Mouse (Mus musculus) embryonic facial prominence, embryonic 11.5 days (tissue): ENCODE measurements around the gene Nxnl2. TPM values are rescaled to one million over a fixed set of nuclear protein-coding genes. Genes with fewer than 3 reads are reported as not detected.
A peak's percentile ranks its signal among the peaks of the same experiment; 100 is the strongest.

Experiments used
- ATAC-seq: fragments of 200-750 bp; cut with Nextera tagmentation; replicated peaks from 2 replicates; pipeline ENCODE4 v1.8.0; 2017; ENCODE audit warnings: low read depth; ENCODE audit not compliant: insufficient number of reproducible peaks, low FRiP score, low TSS enrichment
- DNase-seq: peaks from one replicate; pipeline ENCODE4 v3.0.0-alpha.2; 2015; ENCODE audit warnings: low spot score
- H3K27ac ChIP-seq: fragments of 300-500 bp; sonication (generic); replicated peaks from 2 replicates; pipeline ENCODE4 v1.5.1; 2014; ENCODE audit warnings: mild to moderate bottlenecking, low read depth, low read length, control low read depth
- H3K27me3 ChIP-seq: fragments of 300-500 bp; sonication (generic); 2 replicates; pipeline ENCODE4 v1.6.1; 2014; ENCODE audit warnings: mild to moderate bottlenecking, low read length, moderate library complexity, mixed read lengths; ENCODE audit not compliant: control insufficient read depth, insufficient read depth
- H3K36me3 ChIP-seq: fragments of 300-500 bp; sonication (generic); replicated peaks from 2 replicates; pipeline ENCODE4 v1.6.1; 2014; ENCODE audit warnings: low read depth, mild to moderate bottlenecking, low read length, moderate library complexity, mixed read lengths; ENCODE audit not compliant: control insufficient read depth, insufficient read depth
- H3K4me1 ChIP-seq: fragments of 300-500 bp; sonication (generic); 2 replicates; pipeline ENCODE4 v1.6.1; 2014; ENCODE audit warnings: low read length, mixed read lengths; ENCODE audit not compliant: control insufficient read depth, insufficient read depth
- H3K4me2 ChIP-seq: fragments of 300-500 bp; sonication (generic); 2 replicates; pipeline ENCODE4 v1.6.1; 2014; ENCODE audit warnings: low read depth, mild to moderate bottlenecking, control low read depth, low read length, moderate library complexity
- H3K4me3 ChIP-seq: fragments of 300-500 bp; sonication (generic); 2 replicates; pipeline ENCODE4 v1.5.1; 2014; ENCODE audit warnings: low read depth, low read length, control low read depth
- H3K9ac ChIP-seq: fragments of 300-500 bp; sonication (generic); replicated peaks from 2 replicates; pipeline ENCODE4 v1.6.1; 2014; ENCODE audit warnings: mild to moderate bottlenecking, control low read depth, low read length
- H3K9me3 ChIP-seq: fragments of 300-500 bp; sonication (generic); replicated peaks from 2 replicates; pipeline ENCODE4 v1.6.1; 2016; ENCODE audit warnings: mild to moderate bottlenecking, low read length, inconsistent platforms, mixed read lengths; ENCODE audit not compliant: control insufficient read depth
- WGBS: fragments of 180-500 bp; shearing (Covaris S2); extraction: QIAGEN DNeasy Blood & Tissue Kit; methylation state at CpG from one replicate; pipeline ENCODE4 v1.1.7; 2014; 5-methylcytosine and 5-hydroxymethylcytosine counted together
- polyA plus RNA-seq: library from polyadenylated mRNA; unstranded; fragments of >200 nt; fragmentation: Nextera tagmentation; extraction: Ambion mirVana; gene quantifications from 2 replicates; pipeline ENCODE4 v1.2.1, GENCODE M21; 2014

The Nxnl2 gene
- 0.91 and 1.7 TPM in 2 replicates for polyA plus RNA-seq

DNA sequence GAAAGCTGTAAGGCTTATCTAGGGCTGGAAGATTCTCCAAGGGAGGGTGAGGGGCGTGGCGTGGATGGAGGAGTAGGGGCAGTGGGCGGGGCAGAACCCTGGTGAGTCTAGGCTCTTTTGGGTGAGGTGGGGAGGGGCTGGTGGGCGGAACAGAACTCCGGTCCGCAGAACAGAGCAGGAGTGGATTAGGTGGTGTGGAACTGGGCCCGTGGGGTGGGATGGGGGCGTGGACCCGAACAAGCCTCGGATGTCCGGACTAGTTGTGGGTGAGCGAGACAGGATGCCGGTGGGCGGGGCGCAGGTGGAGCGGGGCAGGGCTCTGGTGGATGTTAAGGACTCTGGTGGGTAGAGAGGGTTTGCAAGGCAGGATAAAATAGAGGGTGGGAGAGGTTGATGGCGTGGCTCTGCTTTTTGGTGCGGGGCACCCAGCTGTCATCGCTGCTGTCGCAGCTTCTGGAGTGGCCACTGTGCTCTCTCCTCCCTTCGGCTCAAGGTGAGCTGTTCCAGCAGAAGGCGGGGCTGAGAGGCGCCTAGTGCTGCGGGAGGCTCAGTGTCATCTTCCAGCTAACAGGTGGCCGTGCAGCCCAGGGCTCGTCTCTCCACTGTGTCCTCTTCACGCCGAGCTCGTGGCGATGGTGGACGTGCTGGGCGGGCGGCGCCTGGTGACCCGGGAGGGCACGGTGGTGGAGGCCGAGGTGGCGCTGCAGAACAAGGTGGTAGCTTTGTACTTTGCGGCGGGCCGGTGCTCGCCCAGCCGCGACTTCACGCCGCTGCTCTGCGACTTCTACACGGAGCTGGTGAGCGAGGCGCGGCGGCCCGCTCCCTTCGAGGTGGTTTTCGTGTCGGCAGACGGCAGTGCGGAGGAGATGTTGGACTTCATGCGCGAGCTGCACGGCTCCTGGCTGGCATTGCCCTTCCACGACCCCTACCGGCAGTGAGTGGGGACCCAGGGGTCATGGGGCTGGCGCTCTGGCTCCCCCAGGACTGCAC, at the start of gene Nxnl2:
Gene Nxnl2, plus strand, starts transcription at position 332 of the 990 bp plus-strand sequence.
- Histone ChIP-seq H3K4me3 (peak within 1 kb of the TSS; percentile 44), H3K27ac (no peak within 1 kb of the TSS), H3K4me2 (peak within 1 kb of the TSS; percentile 97), H3K9me3 (no peaks in the 10 kb centered on the region), H3K4me1 (no peaks in the 10 kb centered on the region), H3K27me3 (peaks cover 4% of the 10 kb centered on the region; the same call in 1 of the 2 replicates), H3K36me3 (no peaks in the 10 kb centered on the region), H3K9ac (peak within 1 kb of the TSS; percentile 39)
- ATAC-seq: peak; percentile 68
- DNase-seq: peak; percentile 74
- WGBS: under 1% methylated on average over 63 of the region's 64 CpGs

DNA sequence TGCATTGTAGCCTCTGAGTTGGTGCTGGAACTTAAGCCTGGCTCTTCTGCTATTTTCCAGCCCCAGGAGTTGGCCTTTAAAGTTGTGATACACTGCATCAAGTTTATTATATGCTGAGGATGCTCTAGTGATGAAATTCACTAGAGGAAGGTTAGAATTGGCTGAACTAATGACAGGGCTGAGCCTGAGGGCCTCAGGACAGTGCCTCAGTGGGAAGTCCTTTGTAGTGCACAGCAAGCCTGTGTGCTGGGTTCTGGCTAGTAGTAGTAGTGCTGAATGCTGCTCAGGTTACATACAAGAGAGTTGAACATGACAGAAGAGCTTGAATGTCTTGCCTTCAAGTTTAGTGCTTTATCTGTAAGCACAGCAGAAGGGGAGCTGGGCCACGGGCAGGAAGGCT, 48.9 kb upstream of the Nxnl2 start:
- 33% methylated on average over 1 of the region's 1 CpGs for WGBS
- no peak overlapping the region for H3K9ac ChIP-seq
- no peaks in the 10 kb centered on the region for H3K27me3 ChIP-seq
- DNase-seq: no peak
- H3K9me3 ChIP-seq: no peaks in the 10 kb centered on the region
- H3K4me1 ChIP-seq: peaks cover 6% of the 10 kb centered on the region
- no peak overlapping the region for H3K27ac ChIP-seq
- H3K4me3 ChIP-seq: no peak overlapping the region
- no peak overlapping the region for H3K4me2 ChIP-seq
- H3K36me3 ChIP-seq: peaks cover 2% of the 10 kb centered on the region
- ATAC-seq: no peak

GRCm38 (mm10) chr13:51122771-51123170, 48.1 kb upstream of the Nxnl2 start:
- H3K4me1 ChIP-seq: peaks cover 6% of the 10 kb centered on the region
- WGBS: 78% methylated on average over 8 of the region's 8 CpGs

GRCm38 (mm10) chr13:51125357-51125756, 45.5 kb upstream of the Nxnl2 start:
- H3K36me3 ChIP-seq: peaks cover 4% of the 10 kb centered on the region

More at GRCm38 (mm10) chr13:51122771-51123170, 48.1 kb upstream of the Nxnl2 start:
- Histone ChIP-seq H3K4me2 (no peak overlapping the region), H3K27me3 (no peaks in the 10 kb centered on the region), H3K9ac (no peak overlapping the region), H3K4me3 (no peak overlapping the region), H3K27ac (no peak overlapping the region), H3K36me3 (peaks cover 2% of the 10 kb centered on the region), H3K9me3 (no peaks in the 10 kb centered on the region)
- no peak for DNase-seq
- ATAC-seq: no peak

GRCm38 (mm10) chr13:51127906-51128305, 42.9 kb upstream of the Nxnl2 start:
- Histone ChIP-seq H3K9me3 (no peaks in the 10 kb centered on the region), H3K4me2 (no peak overlapping the region), H3K4me1 (no peaks in the 10 kb centered on the region), H3K36me3 (peaks cover 4% of the 10 kb centered on the region), H3K27me3 (no peaks in the 10 kb centered on the region), H3K4me3 (no peak overlapping the region), H3K27ac (no peak overlapping the region), H3K9ac (no peak overlapping the region)
- 91% methylated on average over 2 of the region's 2 CpGs for WGBS
- DNase-seq: no peak
- no peak for ATAC-seq

More at GRCm38 (mm10) chr13:51125357-51125756, 45.5 kb upstream of the Nxnl2 start:
- no peak overlapping the region for H3K4me3 ChIP-seq
- WGBS: 77% methylated on average over 8 of the region's 8 CpGs
- no peaks in the 10 kb centered on the region for H3K27me3 ChIP-seq
- DNase-seq (no peak), ATAC-seq (no peak)
- no peaks in the 10 kb centered on the region for H3K4me1 ChIP-seq
- H3K9ac ChIP-seq: no peak overlapping the region
- no peak overlapping the region for H3K4me2 ChIP-seq
- no peak overlapping the region for H3K27ac ChIP-seq
- H3K9me3 ChIP-seq: no peaks in the 10 kb centered on the region

- H3K27me3 ChIP-seq: no peaks in the 10 kb centered on the region
- H3K4me2 ChIP-seq: no peak overlapping the region
- no peak overlapping the region for H3K27ac ChIP-seq
- peaks cover 4% of the 10 kb centered on the region for H3K36me3 ChIP-seq
- no peak overlapping the region for H3K9ac ChIP-seq
- no peak overlapping the region for H3K4me3 ChIP-seq
- DNase-seq: no peak
- H3K4me1 ChIP-seq: no peaks in the 10 kb centered on the region
- no peaks in the 10 kb centered on the region for H3K9me3 ChIP-seq
- WGBS: 92% methylated on average over 7 of the region's 7 CpGs
- ATAC-seq: no peak
Observed at GRCm38 (mm10) chr13:51128417-51128816, 42.4 kb upstream of the Nxnl2 start.

- 85% methylated on average over 10 of the region's 10 CpGs for WGBS
- no peak overlapping the region for H3K4me3 ChIP-seq
- ATAC-seq (no peak), DNase-seq (no peak)
- no peak overlapping the region for H3K4me2 ChIP-seq
- no peaks in the 10 kb centered on the region for H3K9me3 ChIP-seq
- H3K9ac ChIP-seq: no peak overlapping the region
- H3K4me1 ChIP-seq: no peaks in the 10 kb centered on the region
- no peak overlapping the region for H3K27ac ChIP-seq
- H3K36me3 ChIP-seq: peaks cover 2% of the 10 kb centered on the region; the same call in 1 of the 2 replicates
- H3K27me3 ChIP-seq: no peaks in the 10 kb centered on the region
Observed at GRCm38 (mm10) chr13:51131179-51131578, 39.6 kb upstream of the Nxnl2 start.

- Histone ChIP-seq H3K9ac (no peak overlapping the region), H3K4me1 (no peaks in the 10 kb centered on the region), H3K27me3 (no peaks in the 10 kb centered on the region), H3K9me3 (no peaks in the 10 kb centered on the region), H3K36me3 (peaks cover 7% of the 10 kb centered on the region), H3K4me2 (no peak overlapping the region), H3K4me3 (no peak overlapping the region), H3K27ac (no peak overlapping the region)
- DNase-seq (no peak), ATAC-seq (no peak)
- WGBS: 89% methylated on average over 4 of the region's 4 CpGs
Observed at GRCm38 (mm10) chr13:51136315-51136714, 34.5 kb upstream of the Nxnl2 start.
